Mouse (Mus musculus) thymus, postnatal 4 days (tissue): ENCODE results near the gene Nup210l.
A peak's percentile ranks its signal among the peaks of the same experiment; 100 is the strongest.
"Not testable (repeated sequence)": the region's sequence is repeated elsewhere in the genome, so short reads cannot be mapped to it uniquely, and the experiment has no call there.

Experiments
- DNase-seq: peaks from one replicate; pipeline ENCODE4 v3.0.0; 2021

The Nup210l gene

GRCm38 (mm10) chr3:90231075-90231474 lies 127.1 kb downstream of the Nup210l start:
- no peak for DNase-seq

GRCm38 (mm10) chr3:90231507-90232333 lies 127.8 kb downstream of the Nup210l start, which contains the start of gene Jtb:
TSS of gene Jtb (plus strand) at chr3:90231597.
- peak; percentile 92 for DNase-seq

GRCm38 (mm10) chr3:90241251-90241650 lies 137.3 kb downstream of the Nup210l start:
- no peak for DNase-seq

GRCm38 (mm10) chr3:90241669-90242358 lies 137.9 kb downstream of the Nup210l start:
- no peak for DNase-seq

- no peak for DNase-seq
Measured at GRCm38 (mm10) chr3:90242984-90243775, 139.2 kb downstream of the Nup210l start, which contains the start of gene Creb3l4. TSS of gene Creb3l4 (minus strand) at chr3:90243512.

- no peak for DNase-seq
Measured at GRCm38 (mm10) chr3:90245406-90245805, 141.5 kb downstream of the Nup210l start.

GRCm38 (mm10) chr3:90247630-90247959 lies 143.7 kb downstream of the Nup210l start:
- DNase-seq, result no peak

GRCm38 (mm10) chr3:90247960-90248745 lies 144.2 kb downstream of the Nup210l start, which contains the start of gene Slc39a1:
TSS of gene Slc39a1 (plus strand) at chr3:90248172.
- DNase-seq, result peak; percentile 91

GRCm38 (mm10) chr3:90248746-90249100 lies 144.8 kb downstream of the Nup210l start:
- DNase-seq, result peak; percentile 57

GRCm38 (mm10) chr3:90250791-90251190 lies 146.9 kb downstream of the Nup210l start:
- DNase-seq, result no peak

GRCm38 (mm10) chr3:90251731-90252226 lies 147.8 kb downstream of the Nup210l start:
- DNase-seq, result not testable (repeated sequence)

GRCm38 (mm10) chr3:90252659-90253058 lies 148.7 kb downstream of the Nup210l start:
- not testable (repeated sequence) for DNase-seq

GRCm38 (mm10) chr3:90253174-90253573 lies 149.2 kb downstream of the Nup210l start:
- DNase-seq, result not testable (repeated sequence)

- peak; percentile 92 for DNase-seq
Measured at GRCm38 (mm10) chr3:90253653-90254418, 149.9 kb downstream of the Nup210l start, which contains the start of gene Crtc2. TSS of gene Crtc2 (plus strand) at chr3:90254163.

GRCm38 (mm10) chr3:90254419-90255193 lies 150.7 kb downstream of the Nup210l start:
- DNase-seq, result no peak

GRCm38 (mm10) chr3:90255194-90255565 lies 151.2 kb downstream of the Nup210l start:
- DNase-seq, result no peak

GRCm38 (mm10) chr3:90255784-90256353 lies 151.9 kb downstream of the Nup210l start:
- DNase-seq, result no peak

- DNase-seq, result no peak
Measured at GRCm38 (mm10) chr3:90256731-90257530, 153.0 kb downstream of the Nup210l start.

- DNase-seq, result no peak
Measured at GRCm38 (mm10) chr3:90258521-90258920, 154.6 kb downstream of the Nup210l start.
